Mouse (Mus musculus) 3134 (cell line): ENCODE data around the gene Rapgef5.

ENCODE experiments used
- DNase-seq: peaks from one replicate; pipeline ENCODE4 v3.0.0-alpha.2; 2011; ENCODE audit warnings: low spot score; ENCODE audit not compliant: insufficient read length; ENCODE audit errors: extremely low read depth

Gene Rapgef5

GRCm38 (mm10) chr12:117598190-117598589 is 81.9 kb downstream of the Rapgef5 start:
- no peak for DNase-seq

DNA sequence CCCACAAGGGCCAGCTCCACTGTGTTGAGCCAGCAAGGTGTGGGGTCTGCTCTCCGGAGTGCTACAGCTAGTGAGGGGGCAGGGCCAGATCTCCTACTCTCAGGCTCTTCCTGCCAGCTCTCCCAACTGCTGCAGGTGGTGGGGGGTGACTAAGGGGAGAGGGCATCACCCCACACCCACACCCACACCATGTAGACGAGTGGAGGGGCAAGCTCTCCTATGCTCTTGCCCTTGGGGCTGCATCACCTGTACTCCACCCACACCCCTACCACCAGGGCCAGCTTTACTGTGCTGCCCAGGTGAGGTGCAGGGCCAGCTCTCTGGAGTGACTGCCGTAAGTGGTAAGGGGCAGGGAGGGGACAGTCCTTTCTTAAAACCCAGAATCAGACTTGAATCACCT is 89.7 kb downstream of the Rapgef5 start:
- DNase-seq = no peak

DNA sequence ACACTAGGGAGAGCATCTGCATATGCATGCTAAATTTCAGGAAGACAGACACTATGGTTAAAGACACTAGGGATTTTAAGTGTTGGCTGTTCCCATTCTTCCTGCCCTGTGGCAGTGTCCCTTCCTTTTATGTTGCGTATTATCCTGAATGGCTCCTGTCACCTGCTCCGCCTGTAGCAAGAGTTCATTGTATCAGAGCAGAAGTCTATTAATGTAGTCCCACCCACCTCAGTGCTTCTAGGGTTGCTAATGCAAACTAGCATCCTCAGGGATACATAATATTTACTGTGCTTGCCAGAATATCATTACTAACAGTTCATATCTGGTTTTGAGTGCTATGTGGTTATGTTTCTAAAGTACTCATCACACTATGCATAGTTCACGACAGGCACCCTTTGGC is 96.4 kb downstream of the Rapgef5 start:
- no peak for DNase-seq

DNA sequence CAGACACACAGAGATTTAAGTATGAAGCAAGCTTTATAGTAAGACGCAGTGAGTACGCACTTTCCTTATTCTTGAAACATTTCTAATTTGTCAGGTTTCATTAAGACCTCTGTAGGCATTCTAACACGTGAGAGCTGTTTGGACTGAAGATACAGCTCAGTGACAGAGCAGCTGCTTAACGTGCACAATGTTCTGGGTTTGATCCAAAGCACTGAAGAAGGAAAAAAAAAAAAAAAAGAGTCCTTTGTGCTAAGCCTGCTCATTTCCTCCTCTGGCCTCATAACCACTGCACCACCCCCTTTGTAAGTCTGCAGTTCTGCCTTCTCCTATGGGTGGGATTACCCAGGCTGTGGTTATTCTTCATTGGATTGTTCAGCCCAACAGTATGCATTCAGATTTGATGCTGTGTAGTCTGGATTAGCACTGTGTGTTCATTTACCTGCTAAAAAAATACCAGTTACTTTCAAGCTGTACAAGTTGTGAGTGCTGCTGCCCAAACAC is 103.3 kb downstream of the Rapgef5 start:
- no peak for DNase-seq

GRCm38 (mm10) chr12:117622972-117623371 is 106.7 kb downstream of the Rapgef5 start:
- no peak for DNase-seq

- no peak for DNase-seq
These were observed 111.0 kb downstream of the Rapgef5 start for GRCm38 (mm10) chr12:117627311-117627710.

DNA sequence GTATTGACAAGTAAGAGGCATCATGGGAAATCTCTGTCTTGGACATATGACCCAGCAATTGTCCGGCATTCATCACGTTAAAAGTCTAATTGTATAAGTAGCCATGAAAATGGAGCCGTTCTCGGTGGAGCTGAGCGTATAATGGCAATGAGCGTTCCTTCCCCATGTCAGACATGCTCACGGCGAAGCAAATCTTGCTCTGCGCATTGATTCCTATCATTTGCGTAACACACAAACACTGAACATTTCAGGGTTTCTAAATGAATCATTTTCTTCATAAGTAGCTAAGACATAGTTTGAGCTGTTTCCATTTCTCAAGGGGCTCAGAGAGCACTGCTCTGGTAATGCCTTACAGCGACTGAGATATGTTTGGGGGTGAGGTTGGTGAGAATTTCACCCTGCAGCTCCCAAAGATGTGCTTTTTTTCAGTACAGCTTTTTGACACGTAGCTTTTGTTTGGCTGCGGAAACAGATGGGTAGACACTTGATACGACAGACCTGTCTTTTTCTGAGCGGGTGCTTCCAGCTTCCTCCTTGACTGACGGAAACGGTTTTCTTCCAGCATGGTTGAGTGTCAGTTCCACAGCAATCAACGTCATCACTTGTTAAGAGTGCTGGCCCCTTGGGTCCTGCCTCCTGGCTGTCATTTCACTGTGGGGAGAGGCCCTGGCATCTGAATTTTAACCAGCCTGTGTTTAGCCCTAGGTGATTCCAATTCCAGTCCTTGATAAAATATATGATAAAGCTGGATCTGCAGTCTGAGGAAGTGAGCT is 112.2 kb downstream of the Rapgef5 start:
- no peak for DNase-seq

DNA sequence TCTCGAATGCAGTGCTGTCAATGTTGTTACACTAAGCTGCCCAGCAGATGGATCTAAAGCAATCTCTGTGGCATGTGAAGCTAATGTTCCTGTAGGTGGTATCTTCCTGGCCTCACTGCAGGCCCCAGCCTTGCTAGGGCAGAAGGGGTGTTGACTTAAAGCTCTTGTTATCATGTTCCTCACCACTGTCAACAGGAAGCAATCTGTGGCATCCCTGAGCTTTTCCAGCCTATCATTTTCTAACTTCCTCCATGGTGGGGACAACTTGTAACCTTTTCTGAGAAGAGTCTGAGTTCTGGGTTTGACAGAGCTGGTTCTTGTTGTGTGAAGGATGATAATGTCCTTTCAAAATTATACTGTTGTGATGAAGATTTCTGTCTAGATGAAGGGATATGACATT is 115.9 kb downstream of the Rapgef5 start:
- DNase-seq = no peak

- DNase-seq = no peak
These were observed 120.0 kb downstream of the Rapgef5 start for GRCm38 (mm10) chr12:117636139-117636772.

DNA sequence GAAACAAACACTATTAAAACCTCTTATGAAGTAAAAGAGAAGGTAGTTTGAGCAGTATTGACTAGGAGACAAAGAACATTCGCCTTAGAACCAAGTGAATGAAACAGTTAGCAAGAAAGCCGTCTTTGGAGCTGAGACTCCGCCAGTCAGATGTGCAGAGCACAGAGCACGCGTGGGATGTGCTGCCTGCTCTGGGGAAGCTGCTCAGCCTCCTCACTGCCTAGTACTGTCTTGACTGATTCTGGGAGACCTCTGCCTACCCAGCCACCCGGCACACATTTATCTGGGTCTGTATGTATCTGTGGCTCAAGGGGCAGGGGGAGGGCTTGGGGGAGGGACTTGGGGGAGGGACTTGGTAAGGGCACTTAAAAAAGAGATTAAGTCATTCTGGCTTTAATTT is 120.7 kb downstream of the Rapgef5 start:
- DNase-seq = no peak

GRCm38 (mm10) chr12:117638833-117639232 is 122.6 kb downstream of the Rapgef5 start:
- no peak for DNase-seq

GRCm38 (mm10) chr12:117639356-117640121 is 123.3 kb downstream of the Rapgef5 start:
- no peak for DNase-seq

DNA sequence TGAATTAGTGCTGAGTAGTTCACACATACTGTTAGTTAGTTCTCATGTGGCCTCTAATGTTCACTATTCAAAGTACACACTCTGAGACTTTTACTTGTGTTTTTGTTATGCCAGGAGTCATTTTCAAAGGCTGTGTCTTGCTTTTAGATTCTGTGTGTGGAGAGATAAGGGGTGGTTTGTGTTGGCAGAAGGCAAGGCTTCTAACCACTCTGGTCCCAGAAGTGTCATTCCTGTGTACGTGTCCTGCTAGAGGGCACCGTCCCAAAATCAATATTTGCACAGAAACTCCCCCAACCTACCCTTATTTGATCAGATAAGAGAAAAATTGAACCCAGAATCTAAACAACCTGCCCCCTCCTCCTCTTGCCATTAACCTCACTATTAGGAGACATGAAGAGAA is 126.2 kb downstream of the Rapgef5 start:
- no peak for DNase-seq

- DNase-seq = no peak
These were observed 129.5 kb downstream of the Rapgef5 start for GRCm38 (mm10) chr12:117645771-117646170.

GRCm38 (mm10) chr12:117653920-117654472 is 137.7 kb downstream of the Rapgef5 start:
- DNase-seq = no peak

GRCm38 (mm10) chr12:117656935-117657334 is 140.7 kb downstream of the Rapgef5 start:
- DNase-seq = no peak

GRCm38 (mm10) chr12:117657766-117658165 is 141.5 kb downstream of the Rapgef5 start:
- no peak for DNase-seq

DNA sequence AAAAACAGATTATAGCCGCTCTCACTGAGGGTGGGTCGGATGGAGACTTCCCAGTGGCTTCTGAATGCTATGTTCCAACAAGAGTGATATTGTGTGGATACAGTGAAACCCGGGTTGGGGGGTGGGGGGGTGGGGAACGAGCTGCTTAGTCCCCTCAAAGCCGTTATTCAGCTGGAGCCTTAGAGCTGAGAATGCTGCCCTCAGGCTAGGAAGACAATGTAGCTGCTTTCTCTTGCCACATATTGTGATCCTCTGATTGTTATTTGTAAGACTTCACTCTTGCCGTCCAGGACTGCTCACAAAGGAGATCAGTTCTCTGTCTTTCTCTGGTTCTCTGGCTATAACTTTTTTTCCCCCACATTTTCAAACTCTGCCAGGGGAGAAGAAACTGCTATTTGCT is 142.5 kb downstream of the Rapgef5 start:
- no peak for DNase-seq

DNA sequence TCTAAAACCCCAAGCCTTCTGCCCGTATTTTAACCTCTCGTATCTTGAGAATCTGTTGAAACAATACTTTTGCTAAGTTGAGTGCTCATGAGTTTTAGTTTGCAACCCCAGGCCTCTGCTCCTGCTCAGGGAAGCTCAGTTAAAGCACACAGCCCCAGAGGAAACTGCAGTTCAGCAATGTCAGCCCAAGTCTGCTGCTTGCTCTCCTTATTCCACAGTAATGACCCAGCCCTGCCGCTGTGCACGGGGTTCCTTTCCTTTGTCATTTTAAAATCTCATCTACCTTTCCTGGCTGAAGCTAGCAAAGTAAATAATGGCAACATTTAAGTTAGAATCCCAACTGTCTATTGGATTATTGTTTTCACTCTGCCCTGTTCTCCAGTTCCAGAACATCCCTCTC is 144.1 kb downstream of the Rapgef5 start:
- no peak for DNase-seq

- DNase-seq = no peak
These were observed 145.6 kb downstream of the Rapgef5 start for GRCm38 (mm10) chr12:117661871-117662270.

DNA sequence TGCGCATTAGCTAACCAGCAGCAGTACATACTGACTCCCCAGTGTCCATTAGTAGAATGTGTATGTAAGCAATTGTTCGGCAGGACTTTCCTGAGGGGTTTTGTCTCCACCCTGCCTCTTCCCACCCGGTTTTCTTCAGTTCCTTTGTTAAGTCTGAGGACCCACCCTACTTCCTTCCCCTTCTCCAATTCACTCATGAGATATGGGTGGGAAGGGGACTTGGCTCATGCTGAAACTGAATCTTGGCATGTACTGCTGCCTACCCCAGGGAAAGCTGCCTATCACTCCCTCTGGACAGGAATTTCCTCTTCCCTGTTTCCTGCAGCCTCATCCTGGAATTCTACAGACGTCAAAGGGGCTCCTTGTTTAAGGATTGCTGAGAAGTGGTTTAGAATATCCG is 147.4 kb downstream of the Rapgef5 start:
- no peak for DNase-seq
